Mouse (Mus musculus) stomach, postnatal 0 days (tissue): ENCODE measurements around the gene Rapgef1.

Source experiments
- CTCF ChIP-seq: IDR thresholded peaks from 2 replicates; pipeline ENCODE4 v1.5.1; 2016; ENCODE audit warnings: antibody characterized with exemption, low read depth, mild to moderate bottlenecking, moderate library complexity
- EP300 ChIP-seq: optimal IDR thresholded peaks from 2 replicates; pipeline ENCODE3; 2016; ENCODE audit warnings: antibody characterized with exemption

- TF ChIP-seq CTCF: no peak
- TF ChIP-seq EP300: no peak
Observed at GRCm38 (mm10) chr2:29657089-29657488, 37.6 kb downstream of the Rapgef1 start.
